Mouse (Mus musculus) intestine, embryonic 14.5 days (tissue): ENCODE measurements around the gene Ccdc186. TPM values are rescaled to one million over a fixed set of nuclear protein-coding genes. Genes with fewer than 3 reads are reported as not detected.

Experiments
- ATAC-seq: fragments of 200-750 bp; cut with Nextera tagmentation; replicated peaks from 2 replicates; pipeline ENCODE4 v1.8.0; 2017; ENCODE audit warnings: low read depth, moderate number of reproducible peaks, moderate TSS enrichment, moderate library complexity; ENCODE audit not compliant: low FRiP score, low TSS enrichment
- DNase-seq: peaks from one replicate; pipeline ENCODE4 v3.0.0-alpha.2; 2018; ENCODE audit warnings: low spot score
- H3K27ac ChIP-seq: fragments of 300-500 bp; sonication (generic); 2 replicates; pipeline ENCODE4 v1.5.1; 2014; ENCODE audit warnings: low read depth, mild to moderate bottlenecking, control low read depth
- H3K27me3 ChIP-seq: fragments of 300-500 bp; sonication (generic); replicated peaks from 2 replicates; pipeline ENCODE4 v1.6.1; 2014; ENCODE audit warnings: low read length, control low read depth; ENCODE audit not compliant: control insufficient read depth, insufficient read depth
- H3K36me3 ChIP-seq: fragments of 300-500 bp; sonication (generic); 2 replicates; pipeline ENCODE4 v1.6.1; 2014; ENCODE audit warnings: low read length, control low read depth; ENCODE audit not compliant: control insufficient read depth, insufficient read depth
- H3K4me1 ChIP-seq: fragments of 300-500 bp; sonication (generic); replicated peaks from 2 replicates; pipeline ENCODE4 v1.6.1; 2014; ENCODE audit warnings: low read length, control low read depth, mixed read lengths; ENCODE audit not compliant: control insufficient read depth, insufficient read depth
- H3K4me2 ChIP-seq: fragments of 300-500 bp; sonication (generic); 2 replicates; pipeline ENCODE4 v1.6.1; 2014; ENCODE audit warnings: low read length
- H3K4me3 ChIP-seq: fragments of 300-500 bp; sonication (generic); 2 replicates; pipeline ENCODE4 v1.5.1; 2014; ENCODE audit warnings: low read depth, low read length, control low read depth, mixed read lengths
- H3K9ac ChIP-seq: fragments of 300-500 bp; sonication (generic); 2 replicates; pipeline ENCODE4 v1.6.1; 2014; ENCODE audit warnings: mild to moderate bottlenecking, low read length
- H3K9me3 ChIP-seq: fragments of 300-500 bp; sonication (generic); 2 replicates; pipeline ENCODE4 v1.6.1; 2016; ENCODE audit warnings: low read length, control low read depth; ENCODE audit not compliant: control insufficient read depth
- WGBS: fragments of 180-500 bp; shearing (Covaris S2); extraction: QIAGEN DNeasy Blood & Tissue Kit; methylation state at CpG from one replicate; pipeline ENCODE4 v1.1.7; 2014; 5-methylcytosine and 5-hydroxymethylcytosine counted together
- polyA plus RNA-seq: library from polyadenylated mRNA; unstranded; fragments of >200 nt; fragmentation: Nextera tagmentation; extraction: Ambion mirVana; gene quantifications from 2 replicates; pipeline ENCODE4 v1.2.1, GENCODE M21; 2014

The Ccdc186 gene
- polyA plus RNA-seq, result 17.5 and 20.0 TPM in 2 replicates

DNA sequence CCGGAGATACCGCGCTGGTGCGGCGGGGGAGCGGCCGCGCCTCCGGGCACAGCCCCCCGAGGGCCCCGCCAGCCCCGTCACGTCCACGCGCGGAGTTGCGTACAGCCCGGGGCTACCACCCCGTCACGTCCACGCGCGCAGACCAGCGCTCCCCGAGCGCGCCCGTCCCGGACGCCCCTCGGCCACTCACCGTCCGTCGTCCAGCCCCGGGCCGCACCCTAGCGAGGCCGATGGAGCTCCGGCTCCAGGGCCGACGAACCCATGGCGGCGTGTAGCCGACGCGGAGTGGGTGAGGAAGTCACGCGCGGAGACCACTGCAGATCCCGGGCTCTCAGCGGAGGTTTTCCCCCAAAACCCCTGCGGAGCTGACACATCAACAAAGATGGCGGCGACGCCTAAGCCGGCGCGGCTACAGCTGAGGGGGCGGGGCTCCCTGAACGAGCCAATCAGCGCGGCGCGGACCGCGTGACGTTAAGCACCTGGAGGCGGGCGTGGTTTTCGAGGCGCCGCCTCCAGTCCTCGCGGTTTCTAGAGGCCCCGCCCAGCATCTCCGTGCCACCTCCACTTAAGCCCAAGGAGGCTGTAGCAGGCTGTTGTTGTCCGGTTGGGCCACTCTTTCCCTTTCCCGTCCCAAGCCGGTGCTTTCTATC lies at the start of gene Ccdc186:
Gene Ccdc186 (minus strand): TSS at position 393 of the 650 bp plus-strand sequence.
- under 1% methylated on average over 79 of the region's 79 CpGs for WGBS
- no peaks in the 10 kb centered on the region for H3K36me3 ChIP-seq
- H3K27me3 ChIP-seq, result no peaks in the 10 kb centered on the region
- peak within 1 kb of the TSS; percentile 59 for H3K9ac ChIP-seq
- H3K9me3 ChIP-seq, result no peaks in the 10 kb centered on the region
- peak within 1 kb of the TSS; percentile 74 for H3K4me3 ChIP-seq
- ATAC-seq, result peak; percentile 98
- H3K4me1 ChIP-seq, result peaks cover 28% of the 10 kb centered on the region
- H3K4me2 ChIP-seq, result peak within 1 kb of the TSS; percentile 83
- DNase-seq, result peak; percentile 97
- H3K27ac ChIP-seq, result peak within 1 kb of the TSS; percentile 39

DNA sequence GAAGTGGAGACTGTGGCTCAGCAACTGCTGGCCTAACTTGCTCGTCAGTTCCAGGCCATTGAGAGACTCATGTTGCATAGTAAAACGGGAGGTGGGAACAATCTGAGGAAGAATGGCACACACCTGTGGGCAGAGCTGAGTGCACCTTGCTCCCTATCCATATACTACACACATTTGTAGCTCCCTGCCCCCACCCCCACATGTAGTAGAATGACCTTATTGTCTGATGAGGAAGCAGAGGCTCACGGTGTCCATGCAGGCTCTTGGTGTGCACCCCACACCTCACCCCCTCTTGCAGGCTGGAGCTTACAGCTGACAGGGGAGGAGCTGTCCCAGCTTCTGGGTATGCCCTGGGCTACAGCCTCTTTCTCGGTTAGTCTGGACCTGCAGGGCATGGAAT lies 45.7 kb upstream of the Ccdc186 start:
- ATAC-seq, result no peak

DNA sequence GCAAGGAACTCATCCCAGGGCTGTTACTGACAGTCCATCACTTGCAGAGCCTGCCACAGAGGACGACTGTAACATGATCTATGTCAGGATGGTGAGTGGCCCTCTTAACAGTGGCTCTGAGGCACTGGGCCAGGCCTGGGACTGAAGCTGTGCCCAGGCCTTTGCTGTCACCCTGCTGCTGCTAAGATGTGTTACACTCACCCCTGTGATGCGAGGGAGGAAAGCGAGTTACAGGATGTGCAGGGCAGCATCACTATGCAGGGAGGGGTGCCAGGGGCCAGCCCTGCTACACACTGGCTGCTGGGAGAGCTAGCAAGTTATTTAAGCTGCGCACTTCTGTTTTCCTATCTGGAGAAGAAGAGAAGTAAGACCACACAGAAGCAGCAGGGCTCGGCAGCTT lies 34.5 kb upstream of the Ccdc186 start:
- no peaks in the 10 kb centered on the region for H3K36me3 ChIP-seq
- ATAC-seq (no peak), DNase-seq (no peak)
- no peaks in the 10 kb centered on the region for H3K9me3 ChIP-seq
- no peak overlapping the region for H3K9ac ChIP-seq
- no peak overlapping the region for H3K4me3 ChIP-seq
- H3K4me2 ChIP-seq, result no peak overlapping the region
- H3K27me3 ChIP-seq, result no peaks in the 10 kb centered on the region
- no peaks in the 10 kb centered on the region for H3K4me1 ChIP-seq
- WGBS, result 29% methylated on average over 5 of the region's 5 CpGs
- H3K27ac ChIP-seq, result no peak overlapping the region

More for the DNA sequence above, 45.7 kb upstream of the Ccdc186 start:
- no peak overlapping the region for H3K4me3 ChIP-seq
- 61% methylated on average over 4 of the region's 4 CpGs for WGBS
- no peak overlapping the region for H3K27ac ChIP-seq
- no peak for DNase-seq
- H3K9me3 ChIP-seq, result no peaks in the 10 kb centered on the region
- no peaks in the 10 kb centered on the region for H3K36me3 ChIP-seq
- H3K4me1 ChIP-seq, result no peaks in the 10 kb centered on the region
- H3K9ac ChIP-seq, result no peak overlapping the region
- H3K4me2 ChIP-seq, result no peak overlapping the region
- peaks cover 8% of the 10 kb centered on the region for H3K27me3 ChIP-seq

DNA sequence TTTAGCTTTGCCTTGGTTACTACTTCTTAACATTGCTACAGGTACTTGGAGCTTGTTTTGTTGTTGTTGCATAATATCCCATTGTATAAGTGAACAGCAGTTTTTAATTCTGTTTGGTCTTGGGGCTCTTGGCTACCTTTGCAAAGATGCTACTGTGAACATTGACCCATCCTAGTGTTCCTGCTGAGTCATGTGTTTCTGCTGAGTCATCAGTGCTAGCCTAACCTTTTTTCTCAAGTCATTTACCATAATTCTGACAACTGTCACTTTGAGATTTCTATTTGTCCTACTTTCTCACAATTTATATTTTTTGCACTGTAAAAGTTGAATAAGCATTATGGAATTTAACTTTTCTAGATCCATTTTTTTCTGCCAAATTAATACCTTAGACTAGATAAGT lies 30.6 kb upstream of the Ccdc186 start:
- ATAC-seq (no peak), DNase-seq (no peak)
- Histone ChIP-seq H3K36me3 (no peaks in the 10 kb centered on the region), H3K27me3 (no peaks in the 10 kb centered on the region), H3K4me1 (no peaks in the 10 kb centered on the region), H3K4me2 (no peak overlapping the region), H3K9ac (no peak overlapping the region), H3K9me3 (no peaks in the 10 kb centered on the region), H3K27ac (no peak overlapping the region), H3K4me3 (no peak overlapping the region)

DNA sequence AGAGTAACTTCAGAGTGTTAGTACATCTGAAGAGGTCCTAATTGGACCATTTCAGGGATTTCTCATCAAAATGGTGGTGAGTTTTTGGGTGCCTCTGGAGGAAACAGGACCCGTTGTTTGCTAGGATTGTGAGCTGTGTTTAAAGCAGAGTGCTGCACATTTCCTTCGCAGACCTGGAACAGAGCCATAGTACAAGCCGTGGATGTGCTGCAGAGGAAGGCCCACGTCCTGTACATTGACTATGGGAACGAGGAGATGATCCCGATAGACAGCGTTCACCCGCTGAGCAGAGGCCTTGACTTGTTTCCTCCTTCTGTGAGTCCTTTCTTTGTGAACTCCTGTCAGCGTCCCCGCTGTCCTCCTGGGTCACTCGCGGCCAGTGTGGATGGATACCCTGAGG lies 21.0 kb upstream of the Ccdc186 start:
- Histone ChIP-seq H3K4me3 (no peak overlapping the region), H3K27ac (no peak overlapping the region), H3K4me1 (0 out of 2 replicates have a peak, but pooled peaks cover 4% of the 10 kb centered on the region), H3K36me3 (no peaks in the 10 kb centered on the region), H3K9me3 (no peaks in the 10 kb centered on the region), H3K9ac (no peak overlapping the region), H3K27me3 (no peaks in the 10 kb centered on the region), H3K4me2 (no peak overlapping the region)
- ATAC-seq, result no peak
- WGBS, result 78% methylated on average over 12 of the region's 12 CpGs
- no peak for DNase-seq

DNA sequence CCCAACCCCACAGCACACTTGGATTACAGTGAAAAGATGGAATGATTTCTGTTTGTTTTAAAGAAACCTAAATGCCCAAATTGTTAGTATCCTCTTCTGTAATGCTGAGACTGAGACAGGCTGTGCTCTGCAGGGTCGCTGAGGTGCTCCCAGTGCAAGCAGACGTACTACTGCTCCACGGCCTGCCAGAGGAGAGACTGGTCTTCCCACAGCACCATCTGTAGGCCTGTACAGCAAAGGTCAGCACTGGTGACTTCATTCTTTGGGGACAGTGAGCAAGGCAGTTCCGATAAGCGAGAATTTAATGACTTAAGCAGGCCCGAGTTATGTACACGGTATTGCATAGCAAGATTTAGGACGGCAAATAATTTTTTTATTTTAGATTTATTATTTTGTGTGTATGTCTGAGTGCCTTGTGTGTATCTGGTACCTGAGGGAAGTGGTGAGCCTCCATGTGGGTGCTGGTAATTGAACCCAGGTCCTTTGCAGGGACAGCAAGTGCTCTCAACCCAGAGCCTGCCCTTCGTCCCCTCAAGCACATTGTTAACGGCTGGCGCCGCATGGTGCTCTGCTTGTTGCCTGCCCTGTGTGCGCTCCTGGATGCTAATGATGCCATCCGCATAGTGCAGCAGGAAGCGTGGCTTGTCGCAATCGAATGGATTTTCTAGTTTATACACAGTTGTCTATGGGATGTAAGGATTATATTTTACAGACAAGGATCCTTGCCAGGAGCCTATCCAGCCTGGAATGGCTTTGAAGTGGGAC lies 17.1 kb upstream of the Ccdc186 start:
- H3K27me3 ChIP-seq, result no peaks in the 10 kb centered on the region
- no peak overlapping the region for H3K9ac ChIP-seq
- peaks cover 9% of the 10 kb centered on the region; the same call in 1 of the 2 replicates for H3K4me1 ChIP-seq
- ATAC-seq, result no peak
- H3K27ac ChIP-seq, result no peak overlapping the region; the same call in 1 of the 2 replicates
- no peaks in the 10 kb centered on the region for H3K9me3 ChIP-seq
- DNase-seq, result no peak
- WGBS, result 66% methylated on average over 17 of the region's 17 CpGs
- H3K36me3 ChIP-seq, result no peaks in the 10 kb centered on the region
- H3K4me3 ChIP-seq, result no peak overlapping the region
- no peak overlapping the region for H3K4me2 ChIP-seq

DNA sequence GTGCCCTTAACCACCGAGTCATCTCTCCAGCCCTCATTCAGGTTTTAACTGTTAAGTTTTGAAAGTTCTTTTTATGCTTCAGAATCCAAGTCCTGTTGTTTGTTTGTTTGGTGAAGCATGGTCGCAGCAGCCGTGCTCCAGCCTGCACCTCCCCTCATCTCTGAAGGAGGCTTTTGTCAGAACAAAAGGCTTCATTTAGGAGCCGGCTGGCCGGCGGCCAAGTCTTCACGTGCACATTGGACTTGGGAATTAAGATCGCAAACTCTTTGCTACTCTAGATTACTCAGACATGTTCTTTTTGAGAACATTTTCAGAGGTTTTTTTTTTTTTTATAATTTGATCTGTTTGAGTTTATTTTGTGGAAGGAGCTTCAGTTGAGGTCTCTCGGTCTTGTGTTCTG lies 13.3 kb upstream of the Ccdc186 start:
- Histone ChIP-seq H3K4me1 (peaks cover 9% of the 10 kb centered on the region; the same call in 1 of the 2 replicates), H3K36me3 (no peaks in the 10 kb centered on the region), H3K27ac (no peak overlapping the region), H3K9ac (no peak overlapping the region), H3K4me3 (no peak overlapping the region), H3K27me3 (no peaks in the 10 kb centered on the region), H3K4me2 (no peak overlapping the region), H3K9me3 (no peaks in the 10 kb centered on the region)
- 67% methylated on average over 9 of the region's 9 CpGs for WGBS
- peak; percentile 61 for DNase-seq
- no peak for ATAC-seq

DNA sequence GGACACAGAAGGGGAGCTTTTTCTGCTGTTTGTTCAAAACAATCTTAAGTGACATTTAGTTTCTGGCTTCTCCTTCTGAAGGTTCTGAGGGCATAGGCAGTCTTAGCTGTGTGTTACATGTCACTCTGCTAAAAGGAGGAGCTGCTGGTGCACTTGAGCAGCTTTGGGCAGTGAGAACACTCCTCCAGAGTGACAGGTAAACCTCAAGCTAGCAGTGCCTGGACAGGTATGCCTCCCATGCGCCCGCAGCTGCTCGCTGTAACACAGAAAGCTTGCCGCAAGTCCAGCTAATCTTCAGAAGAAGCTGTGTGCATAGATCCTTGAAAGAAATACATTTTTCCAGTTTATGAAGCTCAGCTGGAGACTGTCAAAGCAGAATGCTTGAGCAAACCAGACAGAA lies 8.2 kb upstream of the Ccdc186 start:
- Histone ChIP-seq H3K36me3 (no peaks in the 10 kb centered on the region), H3K9me3 (no peaks in the 10 kb centered on the region), H3K4me2 (no peak overlapping the region), H3K27me3 (no peaks in the 10 kb centered on the region), H3K27ac (no peak overlapping the region), H3K4me1 (no peaks in the 10 kb centered on the region), H3K9ac (no peak overlapping the region), H3K4me3 (no peak overlapping the region)
- ATAC-seq (no peak), DNase-seq (no peak)
- 82% methylated on average over 4 of the region's 4 CpGs for WGBS
